Mouse (Mus musculus) cerebellum, postnatal 25 days (tissue): ENCODE results near the gene Tnrc6a.

ENCODE experiments used
- DNase-seq, 2 experiments: peaks; one replicate each; pipeline ENCODE4 v3.0.0; 2021; ENCODE audit warnings: mixed read lengths in 2 of 2

Gene Tnrc6a

DNA sequence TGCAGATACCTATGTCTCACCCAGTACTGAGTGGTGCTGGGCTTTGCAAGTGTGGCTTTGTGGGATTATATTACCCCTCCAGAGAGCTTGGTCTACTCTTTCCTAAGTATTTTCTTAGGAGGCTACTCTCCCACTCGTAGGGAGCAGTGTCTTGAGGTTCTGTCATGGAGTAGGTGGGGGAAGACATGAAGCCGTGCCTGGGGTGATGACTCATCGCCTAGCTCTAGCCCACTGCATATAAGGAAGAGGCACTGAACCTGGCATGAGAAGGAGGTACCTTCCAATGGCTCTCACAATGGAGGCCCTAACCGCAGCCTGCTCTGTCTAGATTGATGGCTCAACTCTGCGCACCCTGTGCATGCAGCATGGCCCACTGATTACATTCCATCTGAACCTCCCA lies 68.0 kb downstream of the Tnrc6a start:
- DNase-seq = no peak

DNA sequence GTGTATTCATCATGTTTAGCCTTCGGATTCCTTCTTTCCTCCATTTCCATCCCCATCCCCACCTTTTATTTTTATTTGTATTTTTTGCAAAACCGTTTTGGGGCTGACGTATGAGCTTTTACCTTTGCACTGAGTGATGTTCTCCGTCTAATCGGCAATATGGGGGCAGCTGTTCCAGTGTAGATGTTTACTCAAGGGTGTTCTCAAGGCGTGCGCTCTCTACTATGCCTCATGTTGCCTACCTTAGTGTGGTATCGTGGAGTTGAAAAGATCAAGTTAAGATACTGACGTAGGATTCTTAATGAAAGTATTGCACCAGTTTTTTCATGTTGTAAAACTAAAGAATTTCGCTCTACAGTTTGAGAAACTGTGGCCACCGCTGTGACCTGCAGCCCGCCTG lies 69.5 kb downstream of the Tnrc6a start:
- no peak for DNase-seq

DNA sequence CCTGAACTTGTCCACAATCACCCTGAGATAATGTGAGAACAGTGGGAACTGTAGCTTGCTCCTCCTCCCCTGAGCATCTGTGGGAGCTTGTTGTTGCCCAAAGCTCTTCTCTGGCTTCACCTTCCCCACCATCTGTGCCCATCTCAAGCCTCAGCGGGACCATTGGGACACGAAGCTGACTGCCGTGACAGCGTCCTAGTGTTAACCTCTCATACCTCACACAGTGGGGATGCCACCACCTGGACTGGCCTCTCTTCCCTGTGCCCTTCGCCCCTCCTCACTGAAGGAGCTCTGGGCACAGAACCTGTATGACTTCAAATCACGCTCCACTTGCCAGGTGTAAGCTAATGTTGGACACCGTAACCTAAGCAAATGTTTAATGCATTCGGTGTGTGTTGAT lies 71.0 kb downstream of the Tnrc6a start:
- peak; percentile 64 to 68 for DNase-seq

DNA sequence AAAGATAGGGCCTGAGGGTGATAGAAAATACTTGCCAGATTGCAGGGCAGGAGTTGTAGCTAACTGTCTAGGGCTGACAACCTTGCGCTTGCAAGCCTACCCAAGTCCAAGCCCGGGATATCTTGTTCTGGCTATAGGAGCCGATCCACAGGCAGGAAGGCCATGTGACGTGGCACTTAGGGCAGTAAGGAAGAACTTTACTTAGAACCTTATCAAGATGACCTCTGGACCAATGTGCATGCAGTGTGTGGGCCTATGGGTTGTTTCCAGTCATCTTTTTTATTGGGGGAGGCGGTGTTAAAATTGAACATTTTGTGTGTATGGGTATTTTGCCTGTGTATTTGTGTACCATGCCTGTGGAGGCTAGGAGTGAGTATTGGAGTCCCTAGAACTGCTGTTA lies 72.7 kb downstream of the Tnrc6a start:
- no peak for DNase-seq

DNA sequence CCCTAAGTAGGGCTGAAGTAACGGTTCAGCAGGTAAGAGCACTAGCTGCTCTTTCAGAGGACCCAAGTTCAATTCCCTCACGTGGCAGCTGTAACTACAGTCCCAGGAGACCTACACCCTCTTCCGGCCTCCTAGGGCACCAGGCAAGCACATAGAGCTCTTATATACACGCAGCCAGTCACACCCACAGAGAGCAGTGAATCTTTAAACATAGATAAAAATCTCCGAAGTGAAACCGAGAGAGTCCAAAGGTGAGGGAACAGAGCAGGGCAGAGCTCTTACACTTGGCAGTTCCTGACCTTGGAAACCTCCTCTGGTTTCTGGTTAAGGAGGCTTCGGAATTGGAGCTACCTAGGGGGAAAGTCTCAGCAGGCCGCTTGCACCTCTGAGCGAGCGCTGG lies 75.0 kb downstream of the Tnrc6a start:
- no peak for DNase-seq

DNA sequence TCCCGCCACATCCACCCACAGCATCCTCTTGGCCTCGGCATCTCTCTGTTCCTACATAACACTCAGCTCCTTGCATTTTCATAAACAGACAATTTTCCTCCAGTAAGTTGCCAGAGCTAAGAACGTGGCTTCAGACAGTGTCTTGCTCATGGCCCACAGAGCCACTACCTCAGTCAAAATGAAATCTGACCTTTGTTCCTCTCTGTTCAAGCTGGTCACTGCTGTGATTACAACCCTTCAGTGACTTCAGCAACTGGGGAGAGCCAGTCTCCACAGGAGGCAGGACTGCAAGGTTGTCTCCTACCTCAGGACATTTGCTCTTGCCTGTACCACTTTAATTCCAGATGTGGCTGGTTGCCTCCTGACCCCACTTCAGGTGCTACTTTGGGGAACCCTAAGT lies 75.5 kb downstream of the Tnrc6a start:
- no peak for DNase-seq

DNA sequence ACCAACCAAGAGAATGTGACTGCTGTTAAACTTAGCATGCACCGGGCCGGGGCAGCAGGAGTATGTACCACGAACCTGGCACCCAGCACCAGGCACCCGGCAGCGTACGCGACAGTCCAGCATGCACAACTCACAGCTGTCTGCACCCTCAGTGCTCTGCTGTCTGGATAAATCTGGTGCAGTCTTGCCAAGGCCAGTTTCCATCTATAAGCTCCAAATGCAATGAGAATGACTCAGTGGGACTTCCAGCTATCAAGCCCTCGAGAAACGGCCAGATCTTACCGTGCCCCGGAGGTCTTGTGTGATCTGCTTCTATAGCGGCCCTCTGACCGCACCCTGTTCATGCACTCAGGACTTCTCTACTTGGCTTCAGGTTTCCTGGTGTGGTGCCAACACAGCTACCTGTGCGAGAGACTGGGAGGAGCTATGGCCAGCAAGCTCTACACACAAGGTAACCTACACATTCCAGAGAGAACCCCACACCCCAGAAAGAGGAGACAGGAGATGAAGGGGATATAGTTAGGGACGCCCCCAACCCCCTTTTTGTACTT lies 76.0 kb downstream of the Tnrc6a start:
- no peak for DNase-seq

DNA sequence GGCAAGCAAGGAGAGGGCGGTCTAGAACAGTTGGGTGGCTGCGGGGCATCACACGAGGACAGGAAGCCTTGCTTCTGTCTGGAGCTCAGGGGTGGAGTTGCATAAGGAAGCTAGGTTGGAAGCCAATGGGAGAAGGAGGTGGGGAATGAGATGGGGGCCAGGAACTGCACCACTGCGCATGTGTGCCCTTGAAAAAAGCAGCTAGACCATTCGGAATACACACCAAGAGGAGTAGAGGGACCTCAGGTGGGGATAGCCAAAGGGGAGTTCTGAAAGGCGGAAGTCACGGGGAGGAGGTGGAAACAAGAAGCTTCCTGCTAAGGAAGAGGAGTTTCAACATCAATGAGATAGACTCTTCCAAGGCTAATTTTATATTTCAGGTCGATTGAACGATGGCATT lies 77.0 kb downstream of the Tnrc6a start:
- no peak for DNase-seq

DNA sequence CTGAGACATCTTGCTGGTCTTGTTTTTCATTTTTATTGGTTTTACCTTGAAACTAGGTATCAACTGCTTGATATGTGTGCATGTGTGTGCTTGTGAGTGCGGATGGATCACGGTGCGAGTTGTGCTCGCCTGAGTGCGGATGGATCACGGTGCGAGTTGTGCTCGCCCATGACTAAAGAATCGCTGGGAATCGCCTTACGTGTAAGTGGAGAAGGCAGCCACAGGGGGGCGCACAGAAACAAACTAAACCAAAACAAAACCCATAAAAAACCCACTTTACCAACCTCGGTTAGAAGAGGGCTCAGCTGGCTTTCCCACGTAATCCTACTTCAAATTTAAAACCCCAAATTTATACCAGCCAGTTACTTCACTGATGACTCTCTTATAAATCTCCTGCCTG lies 81.6 kb downstream of the Tnrc6a start:
- DNase-seq = peak; percentile 76 to 83

DNA sequence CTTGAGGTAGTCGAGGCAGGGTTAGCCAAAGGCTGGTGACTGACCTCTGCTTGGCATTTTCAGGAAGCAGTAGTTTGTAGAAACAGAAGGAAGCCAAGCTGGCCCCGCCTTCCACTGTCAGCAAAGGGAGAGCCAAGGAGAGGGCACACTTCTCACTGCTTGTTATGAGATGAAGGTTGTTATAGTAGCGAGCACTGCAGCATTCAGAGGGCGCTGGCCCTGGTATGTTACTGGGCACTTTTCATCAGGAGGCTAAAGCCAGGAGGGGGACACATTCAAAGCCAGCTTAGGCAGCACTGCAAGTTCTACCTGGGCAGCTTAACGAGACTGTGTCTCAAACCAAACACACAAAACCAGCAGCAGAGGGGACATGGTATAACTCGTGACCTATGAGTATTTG lies 83.9 kb downstream of the Tnrc6a start:
- DNase-seq = no peak

DNA sequence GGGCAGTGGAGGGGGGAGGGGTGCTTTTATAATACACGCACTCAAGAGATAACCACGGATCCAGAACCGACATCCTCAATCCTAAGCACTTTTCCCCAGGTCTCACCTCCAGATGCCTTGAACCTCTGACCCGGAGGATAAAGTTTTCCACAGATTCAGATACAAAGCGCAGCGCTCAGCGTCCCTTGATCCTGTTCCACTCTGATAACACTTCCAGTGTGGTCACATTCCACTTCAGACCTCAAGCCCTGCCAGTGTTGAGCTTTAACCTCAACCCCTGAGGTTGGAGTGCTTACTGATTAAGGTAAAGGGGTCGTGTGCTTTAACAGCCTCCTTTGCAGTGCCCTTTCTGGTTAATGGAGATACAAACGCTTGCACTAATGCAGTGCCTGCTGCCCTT lies 86.2 kb downstream of the Tnrc6a start:
- no peak for DNase-seq

DNA sequence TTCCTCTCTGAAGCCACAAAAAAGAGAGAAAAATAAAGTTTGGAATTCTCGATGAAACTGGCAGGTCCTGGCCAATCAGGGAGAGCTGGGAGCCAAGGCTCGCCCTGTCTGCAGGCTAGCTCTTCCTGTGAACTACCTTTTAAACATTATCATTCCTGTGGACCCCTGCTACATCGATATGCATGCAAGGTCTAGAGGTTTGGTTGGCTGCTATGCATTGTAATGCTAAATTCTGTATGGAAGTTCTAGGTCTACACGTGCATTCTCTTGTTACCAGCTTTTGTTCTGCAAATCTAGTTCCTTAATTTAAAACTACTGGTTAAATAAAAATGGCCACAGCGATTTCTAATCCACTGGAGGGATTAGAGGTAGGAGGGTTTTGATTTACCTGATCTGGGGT lies 87.8 kb downstream of the Tnrc6a start:
- no peak for DNase-seq

DNA sequence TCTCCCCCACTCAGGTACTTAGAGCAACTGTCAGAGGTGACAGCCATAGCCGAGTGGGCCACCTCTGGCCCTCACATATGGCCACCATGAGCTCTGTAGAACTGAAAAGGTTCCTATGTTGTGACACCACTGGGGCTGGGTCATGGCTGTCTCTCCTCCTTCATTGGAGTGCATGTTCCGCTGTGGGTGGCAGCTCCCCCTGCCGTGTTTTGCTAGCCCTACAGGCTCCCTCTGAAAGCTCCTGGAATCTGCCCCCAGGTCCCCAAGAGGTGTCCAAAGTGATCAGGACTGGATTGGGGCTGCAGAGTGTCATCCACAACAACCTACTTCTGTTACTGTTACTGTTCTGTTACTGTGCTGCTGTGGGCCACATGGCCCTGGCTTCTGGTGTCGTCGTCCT lies 88.6 kb downstream of the Tnrc6a start:
- no peak for DNase-seq

DNA sequence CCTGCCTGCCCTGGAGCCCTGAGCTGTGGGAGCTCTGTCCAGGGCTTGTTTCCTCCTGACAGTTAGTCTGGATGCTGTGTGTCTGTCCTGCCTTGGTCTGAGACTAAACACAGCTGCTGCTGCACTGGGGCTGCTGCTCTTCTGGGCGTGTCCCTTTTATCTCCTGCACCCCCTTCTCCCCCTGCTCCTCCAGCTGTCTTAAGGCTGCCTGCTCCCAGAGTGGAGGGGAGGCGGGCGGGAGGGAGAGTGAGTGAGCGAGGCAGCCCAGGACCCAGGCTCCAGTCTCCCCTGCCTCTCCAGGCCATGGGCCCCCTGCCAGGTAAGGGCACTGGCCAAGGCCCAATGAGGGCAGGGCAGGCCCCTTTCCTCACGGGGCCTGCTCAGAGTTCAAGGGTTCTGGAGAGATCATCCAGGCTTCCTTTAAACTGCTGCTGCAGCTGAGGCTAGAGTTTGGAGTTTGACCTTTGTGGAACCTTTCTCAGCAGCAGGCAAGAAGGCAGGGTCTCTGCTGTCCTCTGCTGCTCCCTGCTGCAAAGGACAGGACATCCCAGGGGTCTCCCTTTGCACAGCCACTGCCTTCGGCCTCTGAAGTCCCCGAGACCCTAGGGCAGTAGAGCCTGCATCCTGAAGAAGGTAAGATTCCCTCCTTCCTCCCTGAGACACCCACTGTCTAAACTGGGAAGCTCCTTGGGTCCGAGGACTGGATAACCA lies 90.8 kb downstream of the Tnrc6a start, which contains the start of gene Slc5a11:
Gene Slc5a11 (plus strand): TSS at position 416 of the 711 bp plus-strand sequence.
- DNase-seq = no peak

DNA sequence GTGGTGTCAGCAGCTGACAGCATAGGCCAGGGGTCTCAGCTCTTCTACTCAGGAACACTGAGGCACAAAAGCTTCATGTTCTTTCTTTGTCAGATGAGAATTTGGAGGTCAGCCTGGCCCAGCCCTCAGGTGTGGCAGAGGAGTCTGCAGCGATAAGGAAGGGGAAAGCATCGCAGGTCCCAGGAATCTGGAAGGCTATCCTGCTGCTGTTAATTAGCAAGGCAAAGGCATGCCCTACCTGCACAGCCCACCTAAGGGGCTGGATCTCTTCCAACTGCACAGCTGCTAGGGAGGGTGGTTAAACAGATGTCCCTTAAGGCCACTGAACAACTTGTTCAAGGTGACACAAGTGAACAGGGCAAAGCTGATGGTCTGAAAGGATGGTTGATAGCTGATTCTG lies 91.5 kb downstream of the Tnrc6a start:
- DNase-seq = no peak

DNA sequence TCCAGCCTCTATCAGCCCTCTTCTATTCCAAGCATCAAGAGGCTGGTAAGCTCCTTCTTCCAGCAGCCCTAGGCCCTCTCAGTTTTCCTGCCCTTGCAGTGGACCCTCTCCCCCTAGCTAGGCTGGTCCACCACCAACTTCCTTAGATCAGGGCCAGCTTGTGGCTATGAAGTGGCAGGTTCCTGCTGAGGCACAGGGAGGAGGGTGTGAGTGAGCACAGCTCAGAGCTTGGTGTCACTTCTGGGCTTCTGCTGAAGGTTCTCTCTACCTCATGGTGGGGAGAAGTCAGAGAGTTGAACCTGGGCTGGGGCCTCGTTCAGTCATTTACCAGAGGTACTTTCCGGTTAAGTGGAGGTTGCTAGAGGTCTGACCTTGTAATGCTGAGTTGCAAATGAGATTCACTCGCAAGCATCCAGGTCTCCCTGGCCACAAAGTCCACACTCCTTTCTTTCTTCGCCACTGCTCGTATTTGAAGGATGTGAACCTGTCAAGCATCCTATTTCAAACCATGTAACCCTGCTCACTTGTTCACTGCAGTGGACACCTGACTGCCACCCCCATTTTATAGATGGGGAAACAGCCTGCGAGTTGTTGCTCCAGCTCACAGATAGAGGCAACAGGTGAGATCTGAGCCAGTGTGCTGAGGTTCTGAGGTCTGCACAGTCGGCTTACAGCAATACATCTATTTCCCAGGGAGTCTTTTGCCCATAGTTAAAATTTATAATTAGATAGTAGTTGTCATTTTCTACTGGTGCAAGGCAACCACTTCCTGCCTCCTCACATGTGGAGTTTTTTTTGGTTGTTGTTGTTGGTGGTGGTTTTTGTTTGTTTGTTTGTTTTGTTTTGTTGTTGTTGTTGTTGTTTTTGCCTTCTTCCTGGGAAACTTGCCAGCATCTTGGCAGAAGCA lies 94.0 kb downstream of the Tnrc6a start:
- DNase-seq = no peak

DNA sequence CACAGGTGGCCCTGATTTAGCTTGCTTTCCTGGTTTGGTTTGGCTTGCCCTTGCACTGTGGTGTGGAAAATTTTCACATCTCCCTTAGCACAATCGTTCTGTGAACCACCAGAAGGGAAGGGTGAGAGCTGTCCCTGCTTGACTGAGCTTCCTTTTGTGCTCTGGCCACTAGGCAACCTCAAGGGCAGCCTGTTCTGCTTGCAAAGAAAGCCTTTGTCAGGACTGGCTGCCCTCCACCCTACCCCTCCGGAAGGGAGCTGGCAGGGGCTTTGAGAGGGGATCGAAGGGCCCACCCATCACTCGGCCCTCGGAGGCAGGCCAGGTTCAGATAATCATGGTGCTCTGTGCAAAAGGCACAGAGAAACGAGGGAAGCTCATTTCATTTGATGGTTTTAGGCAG lies 94.9 kb downstream of the Tnrc6a start:
- peak in 1 of 2 experiments; percentile 27 for DNase-seq

DNA sequence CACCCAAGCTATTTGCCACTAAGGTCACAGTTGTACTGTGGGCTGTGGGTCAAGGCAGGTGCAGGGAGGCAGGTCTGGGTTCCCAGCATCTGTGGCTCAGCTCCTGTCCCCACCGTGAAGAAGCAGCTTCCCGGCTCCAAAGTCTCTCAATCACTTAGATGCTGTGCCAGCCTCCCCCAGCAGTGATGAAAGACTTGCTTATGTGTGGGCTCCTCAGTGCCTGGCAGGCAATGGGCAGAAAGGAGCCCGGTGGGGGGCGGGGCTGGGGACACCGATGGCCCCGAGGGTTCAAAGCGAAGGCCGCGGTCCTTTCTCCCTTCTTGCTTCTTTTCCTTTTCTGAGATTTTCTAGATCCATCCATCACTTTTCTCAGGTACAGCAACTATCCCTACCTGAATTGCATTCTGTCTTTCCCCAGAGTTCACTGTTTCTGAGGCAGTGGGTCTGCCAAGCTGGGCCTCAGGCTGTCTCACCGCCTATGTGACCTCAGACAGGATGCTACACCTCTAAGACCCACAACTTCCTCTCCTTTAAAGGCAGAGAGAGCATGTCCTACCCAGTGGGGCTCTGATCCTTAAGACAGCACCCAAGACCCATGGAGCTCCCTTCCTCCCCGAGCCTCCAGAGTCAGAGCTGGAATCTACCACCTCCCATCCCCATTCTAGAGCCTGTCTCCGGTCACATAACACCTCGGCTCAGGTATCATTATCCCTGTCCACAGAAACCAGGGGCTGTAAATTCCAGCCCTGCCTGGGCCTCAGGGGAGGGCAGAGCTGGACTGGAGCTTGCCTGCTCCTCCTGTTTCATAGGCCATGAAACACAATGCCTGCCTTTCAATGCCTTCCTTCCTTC lies 96.3 kb downstream of the Tnrc6a start:
- DNase-seq = peak in 1 of 2 experiments; percentile 32

DNA sequence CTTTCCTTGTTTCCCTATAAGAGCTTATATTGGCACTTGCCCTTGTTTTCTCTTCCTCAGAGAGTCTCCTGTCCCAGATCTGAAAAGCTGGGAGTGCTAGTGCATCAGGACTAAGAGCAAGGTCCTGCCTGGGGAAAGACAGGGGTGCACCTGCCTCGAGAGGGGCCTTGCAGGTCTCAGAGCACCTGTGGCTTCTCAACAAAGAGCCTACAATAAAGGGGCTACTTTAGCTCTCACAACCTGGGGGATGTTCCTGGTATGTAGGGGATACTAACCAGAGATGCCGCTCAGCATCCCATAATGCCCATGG lies 96.9 kb downstream of the Tnrc6a start:
- DNase-seq = no peak

DNA sequence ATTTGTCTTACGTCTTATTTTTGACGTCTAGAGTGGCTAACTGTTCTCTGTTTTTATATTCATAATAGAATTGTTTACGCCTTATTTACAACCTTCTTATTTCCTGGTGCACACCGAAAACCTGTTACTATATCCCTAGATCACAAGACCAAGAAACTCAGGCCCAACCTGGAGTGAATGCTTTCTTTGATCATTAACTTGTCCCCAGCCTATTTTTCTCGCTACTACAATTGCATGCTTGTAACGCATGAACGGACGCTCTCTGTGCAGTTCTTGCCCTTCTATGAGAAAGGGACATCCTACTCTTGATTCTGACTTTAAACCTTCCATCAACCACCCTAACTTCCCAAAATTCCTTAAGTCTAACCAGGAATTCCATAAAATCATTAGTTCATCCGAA lies 100.4 kb downstream of the Tnrc6a start:
- DNase-seq = no peak

DNA sequence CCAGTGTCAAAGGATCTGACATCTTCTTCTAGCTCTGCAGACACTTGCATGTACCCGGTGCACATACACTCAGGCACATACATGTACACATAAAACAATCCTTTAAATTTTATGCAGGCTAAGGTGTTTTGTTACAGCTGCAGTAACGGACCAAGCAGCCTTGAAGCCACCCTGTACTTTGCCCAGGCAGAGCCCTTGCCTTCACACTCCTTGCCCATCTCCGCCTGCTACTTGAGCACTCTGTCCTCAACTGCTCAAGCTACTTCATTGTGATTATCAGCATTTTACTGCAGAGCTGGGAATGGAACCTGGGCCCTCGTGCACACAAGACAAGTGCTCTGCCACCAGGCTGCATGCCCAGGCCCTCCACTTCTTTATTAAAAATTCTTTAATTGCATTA lies 101.5 kb downstream of the Tnrc6a start:
- no peak for DNase-seq

DNA sequence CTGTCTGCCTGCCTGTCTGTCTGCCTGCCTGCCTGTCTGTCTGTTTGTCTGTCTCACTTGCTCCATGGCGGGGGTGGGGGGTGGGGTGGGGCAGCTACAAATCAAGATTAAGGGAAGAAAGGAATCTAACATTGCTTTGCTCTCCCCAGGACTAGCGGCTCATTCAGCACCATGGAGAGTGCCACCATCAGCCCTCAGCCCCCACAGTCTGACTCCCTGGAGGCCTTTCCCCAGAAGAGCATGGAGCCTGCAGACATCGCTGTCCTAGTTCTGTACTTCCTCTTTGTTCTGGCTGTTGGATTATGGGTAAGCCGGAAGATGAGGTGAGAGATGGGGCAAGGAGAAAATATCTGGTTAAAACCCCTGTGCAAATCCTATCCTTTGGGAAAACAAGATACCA lies 111.8 kb downstream of the Tnrc6a start:
- DNase-seq = no peak

DNA sequence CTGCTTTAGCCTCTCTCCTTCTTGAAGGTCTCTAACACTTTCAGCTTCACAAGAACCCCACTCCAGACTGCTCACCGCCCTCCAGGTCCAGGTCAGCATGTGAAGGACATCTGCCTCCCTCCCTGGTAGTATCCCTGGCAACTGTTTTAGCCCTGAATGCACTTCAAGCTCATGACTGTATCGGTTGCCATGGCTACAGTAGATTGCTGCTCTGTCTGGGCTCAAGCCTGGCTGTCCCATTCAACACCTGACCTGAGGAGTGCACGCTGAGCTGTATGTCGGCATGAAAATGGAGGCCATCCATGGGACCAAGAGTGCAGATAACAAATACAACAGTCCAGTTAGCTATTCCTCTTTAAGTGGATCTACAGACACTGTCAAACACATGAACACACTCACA lies 114.9 kb downstream of the Tnrc6a start:
- DNase-seq = no peak
